Mouse (Mus musculus) olfactory bulb, adult 2 months (tissue): Measurements from ENCODE around the gene Gm21732. TPM values are rescaled to one million over a fixed set of nuclear protein-coding genes. Genes with fewer than 3 reads are reported as not detected.
"Not testable (repeated sequence)": the region's sequence is repeated elsewhere in the genome, so short reads cannot be mapped to it uniquely, and the experiment has no call there.

Source experiments
- H3K27ac ChIP-seq: fragments of 200-500 bp; 2 replicates; pipeline ENCODE4 v1.5.1; 2012; ENCODE audit warnings: low read depth, low read length; ENCODE audit not compliant: insufficient read depth
- H3K4me1 ChIP-seq: fragments of 200-500 bp; 2 replicates; pipeline ENCODE4 v1.6.1; 2012; ENCODE audit warnings: low read length; ENCODE audit not compliant: control insufficient read depth, insufficient read depth
- H3K4me3 ChIP-seq: fragments of 200-500 bp; 2 replicates; pipeline ENCODE4 v1.5.1; 2012; ENCODE audit warnings: mild to moderate bottlenecking, low read depth, low read length, moderate library complexity; ENCODE audit not compliant: insufficient read depth
- WGBS: fragments of 180-500 bp; shearing (Covaris S2); methylation state at CpG from one replicate; pipeline ENCODE4 v1.1.7; 2018; 5-methylcytosine and 5-hydroxymethylcytosine counted together
- polyA plus RNA-seq: library from polyadenylated mRNA; stranded (reverse); fragments of >200 nt; gene quantifications from 2 replicates; pipeline ENCODE4 v1.2.4, GENCODE M21; 2012; ENCODE audit warnings: low replicate concordance; ENCODE audit not compliant: missing spikeins, insufficient read depth, insufficient read length

Gm21732 gene
- not detected in 2 replicates for polyA plus RNA-seq

GRCm38 (mm10) chrY:38575591-38575990 lies at the start of gene Gm21732:
TSS of gene Gm21732 (minus strand) at chrY:38575691.
- not testable (repeated sequence) for H3K4me3 ChIP-seq
- WGBS, result no CpG with 5 or more reads among the region's 2 CpGs

More at GRCm38 (mm10) chrY:38575591-38575990, at the start of gene Gm21732:
- H3K4me1 ChIP-seq, H3K27ac ChIP-seq: not testable (repeated sequence)

Other genes starting within 250 kb of the Gm21732 start
- not detected in 2 replicates for gene Gm20897, start 73.5 kb downstream of the Gm21732 start, polyA plus RNA-seq